Mouse (Mus musculus) frontal cortex, postnatal 14 days (tissue): ENCODE results near the gene Nrxn1.
A peak's percentile ranks its signal among the peaks of the same experiment; 100 is the strongest.
"Not testable (repeated sequence)": the region's sequence is repeated elsewhere in the genome, so short reads cannot be mapped to it uniquely, and the experiment has no call there.

Experiments used
- DNase-seq, 2 experiments: peaks; one replicate each; pipeline ENCODE4 v3.0.0; 2022; ENCODE audit warnings: low spot score in 2 of 2

Nrxn1 gene

GRCm38 (mm10) chr17:90583826-90584534 is 508.9 kb downstream of the Nrxn1 start:
- DNase-seq, result no peak

GRCm38 (mm10) chr17:90583196-90583595 is 509.7 kb downstream of the Nrxn1 start:
- no peak for DNase-seq

GRCm38 (mm10) chr17:90569877-90570276 is 523.0 kb downstream of the Nrxn1 start:
- no peak for DNase-seq

- DNase-seq, result no peak
Measured at GRCm38 (mm10) chr17:90565186-90565585, 527.7 kb downstream of the Nrxn1 start.

GRCm38 (mm10) chr17:90556376-90556775 is 536.5 kb downstream of the Nrxn1 start:
- DNase-seq, result no peak

- no peak for DNase-seq
Measured at GRCm38 (mm10) chr17:90550415-90550814, 542.5 kb downstream of the Nrxn1 start.

- DNase-seq, result no peak
Measured at GRCm38 (mm10) chr17:90546806-90547205, 546.1 kb downstream of the Nrxn1 start.

- no peak for DNase-seq
Measured at GRCm38 (mm10) chr17:90544639-90545259, 548.1 kb downstream of the Nrxn1 start.

GRCm38 (mm10) chr17:90543986-90544638 is 548.8 kb downstream of the Nrxn1 start:
- DNase-seq, result no peak

- no peak for DNase-seq
Measured at GRCm38 (mm10) chr17:90531443-90531842, 561.4 kb downstream of the Nrxn1 start.

- no peak for DNase-seq
Measured at GRCm38 (mm10) chr17:90506026-90506425, 586.8 kb downstream of the Nrxn1 start.

GRCm38 (mm10) chr17:90503999-90504398 is 588.9 kb downstream of the Nrxn1 start:
- DNase-seq, result not testable (repeated sequence)

- peak; percentile 26 to 69 for DNase-seq
Measured at GRCm38 (mm10) chr17:90501023-90501675, 591.7 kb downstream of the Nrxn1 start.

GRCm38 (mm10) chr17:90479531-90480250 is 613.2 kb downstream of the Nrxn1 start:
- no peak for DNase-seq

- DNase-seq, result no peak
Measured at GRCm38 (mm10) chr17:90456748-90457147, 636.1 kb downstream of the Nrxn1 start.

GRCm38 (mm10) chr17:90455904-90456303 is 637.0 kb downstream of the Nrxn1 start:
- DNase-seq, result peak; percentile 56 to 63

GRCm38 (mm10) chr17:90455409-90455775 is 637.5 kb downstream of the Nrxn1 start:
- peak; percentile 12 to 36 for DNase-seq

GRCm38 (mm10) chr17:90454738-90455408 is 638.0 kb downstream of the Nrxn1 start:
- DNase-seq, result peak in 1 of 2 experiments; percentile 20

GRCm38 (mm10) chr17:90454356-90454737 is 638.5 kb downstream of the Nrxn1 start:
- peak in 1 of 2 experiments; percentile 17 for DNase-seq

- DNase-seq, result no peak
Measured at GRCm38 (mm10) chr17:90453280-90453679, 639.6 kb downstream of the Nrxn1 start.

GRCm38 (mm10) chr17:90452770-90453169 is 640.1 kb downstream of the Nrxn1 start:
- DNase-seq, result no peak
